Mouse (Mus musculus) spleen, adult 18-20 months (tissue): ENCODE results near the gene Dram1.

ENCODE experiments used
- DNase-seq, 2 experiments: peaks; one replicate each; pipeline ENCODE4 v3.0.0; 2022; ENCODE audit warnings: mixed read lengths in 2 of 2

Gene Dram1

GRCm38 (mm10) chr10:88379013-88379885 is at the start of gene Dram1, which contains the start of gene Gnptab:
Gene Dram1, minus strand, starts transcription at chr10:88379080.
Gene Gnptab, plus strand, starts transcription at chr10:88379132.
- DNase-seq, result peak; percentile 84 to 93

GRCm38 (mm10) chr10:88427998-88428397 is 49.1 kb upstream of the Dram1 start:
- no peak for DNase-seq

GRCm38 (mm10) chr10:88426896-88427295 is 48.0 kb upstream of the Dram1 start:
- DNase-seq, result no peak

GRCm38 (mm10) chr10:88426158-88426816 is 47.4 kb upstream of the Dram1 start:
- peak in 1 of 2 experiments; percentile 44 for DNase-seq

- peak in 1 of 2 experiments; percentile 34 for DNase-seq
Measured at GRCm38 (mm10) chr10:88420655-88421435, 42.0 kb upstream of the Dram1 start.

GRCm38 (mm10) chr10:88420141-88420541 is 41.3 kb upstream of the Dram1 start:
- no peak for DNase-seq

- no peak for DNase-seq
Measured at GRCm38 (mm10) chr10:88417686-88418085, 38.8 kb upstream of the Dram1 start.

GRCm38 (mm10) chr10:88412290-88412995 is 33.6 kb upstream of the Dram1 start:
- no peak for DNase-seq

GRCm38 (mm10) chr10:88409751-88410150 is 30.9 kb upstream of the Dram1 start:
- no peak for DNase-seq

- DNase-seq, result no peak
Measured at GRCm38 (mm10) chr10:88407875-88408631, 29.2 kb upstream of the Dram1 start.

- no peak for DNase-seq
Measured at GRCm38 (mm10) chr10:88405812-88406211, 26.9 kb upstream of the Dram1 start.

GRCm38 (mm10) chr10:88404220-88404619 is 25.3 kb upstream of the Dram1 start:
- DNase-seq, result no peak

GRCm38 (mm10) chr10:88403021-88403420 is 24.1 kb upstream of the Dram1 start:
- DNase-seq, result no peak

GRCm38 (mm10) chr10:88399271-88399670 is 20.4 kb upstream of the Dram1 start:
- no peak for DNase-seq

- DNase-seq, result no peak
Measured at GRCm38 (mm10) chr10:88398668-88399243, 19.9 kb upstream of the Dram1 start.

- no peak for DNase-seq
Measured at GRCm38 (mm10) chr10:88392181-88392847, 13.4 kb upstream of the Dram1 start.

- DNase-seq, result no peak
Measured at GRCm38 (mm10) chr10:88391495-88391894, 12.6 kb upstream of the Dram1 start.

GRCm38 (mm10) chr10:88390096-88390790 is 11.4 kb upstream of the Dram1 start:
- DNase-seq, result peak; percentile 30 to 38

GRCm38 (mm10) chr10:88389576-88389975 is 10.7 kb upstream of the Dram1 start:
- DNase-seq, result peak; percentile 19 to 44

GRCm38 (mm10) chr10:88386251-88386650 is 7.4 kb upstream of the Dram1 start:
- DNase-seq, result no peak
